Mouse (Mus musculus) cerebellum, adult 11-12 months (tissue): Measurements from ENCODE around the gene Polr1e.
"Not testable (repeated sequence)": the region's sequence is repeated elsewhere in the genome, so short reads cannot be mapped to it uniquely, and the experiment has no call there.

Source experiments
- DNase-seq: peaks from one replicate; pipeline ENCODE4 v3.0.0; 2022

Polr1e gene

DNA sequence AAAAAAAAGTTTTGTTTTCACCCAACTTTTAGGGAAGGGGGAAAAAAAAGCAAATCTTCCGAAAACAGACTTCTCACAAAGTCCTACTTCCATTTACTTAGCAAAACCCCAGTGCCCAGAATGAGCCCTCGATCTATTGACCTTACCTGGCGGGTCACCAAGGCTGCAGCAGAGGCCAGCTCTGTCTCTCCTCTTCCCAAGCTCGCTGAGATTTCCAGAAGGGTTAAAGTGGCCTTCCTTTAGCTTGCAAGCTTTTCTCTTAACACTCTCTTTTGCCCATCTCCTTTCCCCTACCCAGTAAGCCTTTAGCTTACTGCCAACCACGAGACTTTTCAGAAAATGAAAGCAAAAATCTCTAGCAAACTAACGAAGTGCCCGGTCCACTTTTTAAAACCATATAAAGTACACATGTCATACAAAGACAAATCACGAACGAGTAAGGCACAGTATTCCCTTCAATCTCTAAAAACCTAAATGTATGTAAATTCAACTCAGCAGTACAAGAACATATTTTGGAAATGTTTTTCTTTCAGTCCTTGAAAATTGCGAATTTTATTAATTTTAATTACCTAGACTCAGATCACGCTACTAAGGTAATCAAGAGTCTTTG, 7.5 kb upstream of the Polr1e start:
- DNase-seq = peak; percentile 39

DNA sequence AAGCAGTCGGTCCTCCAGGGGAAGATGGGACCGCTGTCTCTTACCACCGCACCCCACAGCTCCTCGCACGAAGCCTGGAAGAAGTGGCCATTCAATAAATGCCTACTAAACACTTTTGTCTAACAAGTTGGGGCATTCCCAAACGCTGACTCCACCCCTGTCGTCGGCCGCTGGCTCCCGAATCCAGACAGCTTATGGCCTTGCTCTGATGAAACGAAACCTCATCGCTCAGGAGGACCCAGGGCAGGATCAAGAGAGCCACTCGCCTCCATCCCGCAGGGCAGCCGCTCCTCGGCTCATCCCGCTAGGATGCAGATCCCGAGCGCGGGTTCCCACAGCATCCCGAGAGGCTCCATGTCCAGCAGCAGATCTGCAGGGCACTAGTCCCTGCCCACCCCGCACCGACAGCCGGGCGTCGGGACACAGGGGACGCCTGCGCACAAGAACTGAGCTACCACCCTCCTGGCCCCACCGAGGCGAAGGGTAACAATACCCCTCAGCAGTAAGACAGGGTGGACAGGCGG, 6.7 kb upstream of the Polr1e start:
- no peak for DNase-seq

DNA sequence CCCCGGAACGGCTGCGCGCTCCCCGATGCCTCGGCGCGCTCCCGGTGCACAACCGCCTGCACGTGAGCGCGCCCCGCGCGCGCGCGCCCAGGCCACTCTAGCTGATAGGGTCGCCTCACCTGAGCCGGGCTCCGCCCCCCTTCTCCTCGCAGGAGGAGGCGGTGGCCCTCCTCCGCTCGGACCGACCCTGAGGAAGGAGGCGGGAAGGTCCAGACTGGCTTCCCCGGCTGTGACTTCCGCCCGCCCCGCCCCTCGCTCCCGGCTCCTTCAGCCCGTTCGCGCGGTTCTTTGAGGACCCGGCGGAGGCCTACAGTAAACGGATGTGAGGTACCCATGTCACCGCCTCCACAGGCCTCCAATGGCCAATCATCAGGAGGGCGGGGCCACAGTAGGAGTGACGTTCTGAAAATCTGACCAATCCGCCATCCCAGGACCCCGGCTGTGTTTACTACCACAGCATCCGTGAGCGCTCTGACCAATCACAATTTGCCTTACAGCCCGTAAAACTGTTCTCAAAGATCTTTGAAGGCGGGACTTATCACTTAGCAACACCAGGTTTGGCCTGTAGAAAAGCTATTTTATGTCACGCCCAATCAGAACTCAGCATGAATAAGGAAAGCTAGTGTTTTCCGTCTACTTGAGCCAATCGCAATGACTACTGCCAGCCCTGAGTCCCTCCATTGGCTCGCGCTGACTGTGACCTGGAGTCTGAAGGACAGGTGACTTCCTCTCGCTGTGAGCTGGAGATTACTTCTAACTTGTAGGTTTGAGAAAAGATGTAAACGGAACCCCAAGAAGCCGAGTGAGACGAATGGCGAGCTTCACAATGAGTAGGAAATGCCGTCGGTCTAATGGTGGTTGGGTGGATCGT, 6.0 kb upstream of the Polr1e start, which contains the start of gene Zbtb5:
Zbtb5 (minus strand) TSS at position 308 of the 871 bp plus-strand sequence.
- peak; percentile 100 for DNase-seq

DNA sequence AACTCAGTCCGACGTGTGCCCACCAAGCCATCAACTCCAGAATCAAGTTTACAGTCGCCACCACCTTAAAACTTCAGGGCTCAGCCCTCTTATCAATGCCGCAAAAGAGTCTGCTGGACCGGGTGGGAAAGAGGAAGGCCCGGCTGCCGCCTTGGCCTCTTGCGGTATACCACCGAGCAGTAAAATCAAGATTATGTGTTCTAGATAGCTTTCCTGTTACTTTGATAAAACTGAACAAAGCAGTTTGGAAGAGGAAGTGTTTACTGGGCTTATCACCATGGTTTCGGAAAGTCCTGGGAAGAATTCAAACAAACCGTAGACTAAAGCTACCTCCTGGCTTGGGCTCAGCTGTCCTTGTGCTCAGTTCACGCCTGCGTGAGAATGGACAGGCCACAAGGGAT, 5.4 kb upstream of the Polr1e start:
- DNase-seq = peak; percentile 31

DNA sequence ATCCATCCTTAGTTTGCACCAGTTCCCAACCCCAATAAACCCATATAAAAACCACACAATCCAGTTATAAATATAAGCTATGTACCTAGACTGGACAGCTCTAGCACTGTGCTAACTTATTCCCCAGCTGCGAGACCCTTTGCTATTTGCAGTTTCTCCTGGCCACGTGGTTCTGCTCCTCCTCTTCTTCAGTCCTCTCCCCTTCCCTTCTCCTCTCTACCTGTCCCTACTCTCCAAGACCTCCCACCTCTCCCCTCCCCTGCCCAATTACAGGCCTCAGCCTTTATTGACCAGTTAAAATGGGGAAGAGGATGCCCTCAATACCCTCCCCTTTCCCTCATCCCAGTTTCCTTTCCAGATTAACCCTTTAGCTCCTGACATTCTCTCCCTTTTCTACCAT, 4.8 kb upstream of the Polr1e start:
- peak; percentile 31 for DNase-seq

DNA sequence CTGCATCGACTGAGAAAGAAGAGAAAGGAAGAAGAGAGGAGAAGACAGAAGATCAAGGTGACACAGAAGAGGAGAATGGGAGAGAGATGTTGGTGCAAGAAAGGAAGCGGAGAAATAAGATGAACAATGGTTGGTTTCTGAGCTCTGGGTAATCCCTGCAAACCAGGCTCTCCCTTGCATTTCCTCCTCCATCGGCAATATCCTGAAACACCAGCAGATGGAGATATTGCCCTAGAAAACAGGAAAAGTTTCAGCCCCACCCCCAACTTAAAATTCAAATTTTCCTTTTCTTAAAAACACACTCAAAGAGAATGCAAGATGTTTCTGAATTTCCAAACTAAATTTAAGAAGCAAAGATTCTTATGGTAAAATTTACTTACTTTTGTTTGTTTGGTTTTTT, 2.8 kb upstream of the Polr1e start:
- DNase-seq = no peak

DNA sequence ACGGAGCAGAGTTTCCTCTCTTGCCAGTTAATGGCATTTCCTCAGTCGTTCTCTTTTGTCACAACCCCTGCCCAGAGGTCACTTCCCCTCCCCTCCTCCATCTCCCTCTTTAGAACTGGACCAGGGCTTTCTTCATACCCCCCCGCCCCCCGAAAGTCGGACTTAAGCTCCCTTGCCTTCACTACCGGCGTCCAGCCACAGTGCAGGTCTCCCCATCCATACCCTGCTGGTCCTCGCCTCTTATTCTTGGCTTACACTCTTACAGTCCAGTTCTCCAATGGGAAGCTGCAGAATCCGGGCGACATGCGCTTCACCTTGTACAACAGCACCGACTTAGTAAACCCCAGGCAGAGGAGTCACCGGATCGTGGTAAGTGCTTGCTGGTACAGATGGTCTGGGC, 626 bp downstream of the Polr1e start:
- peak; percentile 17 for DNase-seq

DNA sequence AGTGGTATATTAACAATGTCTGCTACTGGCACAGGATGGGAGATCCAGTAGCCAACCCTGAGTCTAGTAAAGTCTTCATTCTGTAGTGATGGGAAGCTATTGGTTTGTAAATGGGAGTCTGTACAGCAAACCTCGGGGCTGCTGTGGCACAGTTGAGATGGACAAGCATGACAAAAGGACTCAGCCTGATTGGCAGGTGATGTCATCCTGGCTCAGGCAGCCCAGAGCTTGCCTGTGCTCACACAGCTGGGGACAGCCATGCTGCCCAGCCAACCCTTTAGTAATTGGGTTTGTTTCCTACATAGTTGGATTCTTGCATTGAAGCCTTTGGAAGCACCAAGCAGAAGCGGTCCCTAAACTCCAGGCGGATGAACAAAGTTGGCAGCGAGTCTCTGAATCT, 8.1 kb downstream of the Polr1e start:
- no peak for DNase-seq

DNA sequence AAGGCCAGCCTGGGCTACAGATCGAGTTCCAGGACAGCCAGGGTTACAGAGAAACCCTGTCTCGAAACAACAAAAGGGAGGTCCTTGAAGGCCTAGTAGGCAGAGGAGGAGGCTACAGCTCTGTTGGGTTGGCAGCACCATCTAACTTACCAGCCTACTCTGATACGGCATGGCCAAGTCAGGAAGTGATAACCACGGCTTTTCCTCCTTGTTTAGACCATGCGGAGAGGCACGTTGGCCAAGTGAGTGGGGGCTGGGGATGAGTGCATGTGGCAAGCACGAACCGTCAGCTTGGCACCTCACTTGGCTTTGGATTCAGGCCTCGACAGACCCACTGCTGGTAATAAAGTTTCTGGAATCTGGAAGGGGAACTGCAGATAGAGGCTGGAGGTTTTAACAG, 14.2 kb downstream of the Polr1e start:
- no peak for DNase-seq

DNA sequence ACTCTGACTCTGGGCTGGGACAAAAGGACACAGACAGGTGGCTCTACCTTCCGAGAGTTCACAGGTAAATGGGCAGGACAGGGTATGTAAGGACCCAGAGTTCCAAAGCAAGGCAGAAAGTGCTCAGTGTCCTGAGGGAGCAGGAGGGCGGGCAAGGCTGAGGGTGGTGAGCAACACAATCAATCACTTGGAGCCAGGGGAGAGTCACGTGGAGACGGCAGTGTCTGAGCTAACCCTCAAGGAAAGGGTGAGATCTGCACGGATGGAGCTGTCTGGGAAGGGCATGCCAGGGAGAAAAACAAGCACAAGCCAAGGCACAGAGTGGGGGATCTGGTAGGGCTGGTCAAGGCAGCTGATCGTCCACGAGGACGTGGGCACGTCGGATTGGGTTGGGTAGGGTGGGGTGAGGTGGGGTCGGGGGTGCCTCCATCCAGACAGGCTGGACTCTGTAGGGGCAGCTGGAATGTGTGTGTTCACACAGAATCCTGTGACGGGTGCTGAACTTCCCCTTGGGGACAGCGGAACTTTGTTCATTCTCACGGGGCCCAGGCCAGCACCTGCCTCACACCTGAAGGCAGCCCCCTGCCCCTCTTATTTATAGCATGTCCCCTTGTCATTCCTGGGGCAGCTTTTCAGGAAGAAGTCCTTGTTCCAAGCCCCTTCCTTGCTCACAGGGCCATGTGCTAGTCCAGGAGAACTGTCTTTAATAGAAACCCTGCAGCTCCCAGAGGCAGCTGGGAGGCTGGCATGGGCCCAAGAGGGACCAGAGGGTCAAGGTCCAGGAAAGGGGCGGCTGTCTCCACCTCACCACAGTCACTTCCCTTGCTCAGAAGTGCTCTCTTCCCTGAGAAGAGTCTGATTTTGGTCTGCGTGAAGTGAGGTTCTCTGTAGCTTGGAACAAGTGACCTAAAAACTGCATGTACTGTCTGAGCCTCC, 16.6 kb downstream of the Polr1e start:
- DNase-seq = no peak

DNA sequence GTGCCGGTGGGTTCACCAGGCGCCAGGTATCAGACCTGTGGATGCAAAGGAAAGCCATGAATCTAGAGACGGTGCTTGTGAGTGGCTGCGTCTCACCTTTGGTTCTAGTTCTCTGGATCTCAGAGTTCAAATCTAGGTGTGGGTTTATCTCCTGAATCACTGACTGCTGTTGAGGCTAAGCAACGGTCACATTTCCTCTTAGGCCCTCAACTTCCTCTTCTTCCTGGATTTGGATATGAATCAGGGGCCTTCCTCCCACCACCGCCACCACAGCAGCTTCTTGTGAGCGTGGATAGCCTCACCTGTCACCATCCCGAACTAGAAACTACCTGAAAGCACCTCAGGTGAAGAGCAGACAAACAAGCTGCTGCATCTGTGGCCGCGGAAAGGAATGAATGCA, 17.7 kb downstream of the Polr1e start:
- no peak for DNase-seq

DNA sequence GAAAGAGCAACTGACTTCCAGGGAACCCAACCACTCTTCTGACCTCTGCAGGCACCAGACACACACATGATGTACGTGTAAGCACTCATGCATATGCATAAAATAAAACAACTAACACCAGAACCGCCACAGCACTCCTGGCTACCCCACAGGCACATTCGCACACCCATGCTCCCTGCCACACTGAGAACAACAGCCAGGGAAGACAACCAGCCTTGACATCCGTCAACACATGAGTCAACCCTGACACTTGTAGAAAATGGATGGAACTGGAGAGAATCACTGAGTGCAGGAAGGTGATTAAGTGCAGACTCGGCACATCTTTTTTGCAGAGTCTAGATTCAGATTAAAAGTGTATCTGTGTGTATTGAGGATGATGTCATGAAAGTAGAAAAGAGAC, 18.2 kb downstream of the Polr1e start:
- no peak for DNase-seq

DNA sequence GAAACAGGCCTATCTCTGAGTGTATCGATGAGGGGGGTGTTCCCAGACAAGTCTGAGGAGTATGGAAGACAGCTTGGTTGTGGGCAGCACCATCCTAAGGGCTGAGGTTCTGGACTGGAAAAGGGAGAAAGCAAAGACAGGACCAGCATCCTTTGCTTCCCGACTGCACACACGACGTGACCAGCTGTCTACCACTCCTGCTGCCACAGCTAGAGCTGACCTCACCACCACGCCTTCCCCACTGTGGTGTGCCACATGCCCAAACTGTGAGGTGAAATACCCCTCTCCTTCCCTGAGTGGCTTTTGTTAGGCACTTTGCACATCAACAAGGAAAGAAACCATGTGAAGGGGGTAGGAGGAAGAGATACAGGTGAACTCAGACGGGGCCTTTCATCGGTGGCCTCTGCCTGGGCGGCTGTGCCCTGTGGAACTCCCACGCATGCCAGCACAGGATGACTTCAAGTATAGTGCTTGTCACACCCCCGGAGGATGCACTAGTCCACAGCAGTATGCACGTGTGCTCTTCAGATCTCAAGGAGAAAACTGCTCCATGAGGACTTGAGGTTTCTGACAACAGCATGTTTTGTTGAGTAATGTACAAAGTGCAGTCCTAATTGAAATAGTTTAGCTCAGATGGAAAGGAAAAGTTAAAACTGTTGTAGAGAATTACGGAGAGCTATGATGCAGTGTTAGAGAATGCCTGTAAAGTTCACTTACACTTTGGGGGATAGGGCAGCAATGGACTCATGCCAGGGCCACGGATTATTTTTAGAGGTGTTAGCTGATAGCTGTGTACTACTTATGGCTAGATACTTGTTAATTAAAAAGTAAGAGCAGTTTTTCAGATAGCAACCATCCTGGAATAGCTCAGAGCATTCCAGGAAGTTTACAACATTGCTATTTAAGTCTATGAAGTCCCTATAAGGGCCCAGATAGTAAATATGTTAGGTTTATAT, 19.4 kb downstream of the Polr1e start:
- DNase-seq = no peak

DNA sequence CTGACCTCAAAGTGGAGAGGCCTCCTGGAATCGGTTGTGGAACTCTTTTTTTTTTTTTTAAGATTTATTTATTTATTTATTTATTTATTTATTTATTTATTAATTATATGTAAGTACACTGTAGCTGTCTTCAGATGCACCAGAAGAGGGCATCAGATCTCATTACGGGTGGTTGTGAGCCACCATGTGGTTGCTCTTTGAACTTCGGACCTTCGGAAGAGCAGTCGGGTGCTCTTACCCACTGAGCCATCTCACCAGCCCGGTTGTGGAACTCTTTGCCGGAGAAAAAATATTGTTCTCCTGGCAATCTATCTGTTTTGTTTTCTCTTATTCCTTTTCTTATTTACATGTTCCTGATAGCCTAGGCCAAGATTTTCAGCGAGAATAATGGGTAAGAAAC, 20.5 kb downstream of the Polr1e start:
- DNase-seq = not testable (repeated sequence)

DNA sequence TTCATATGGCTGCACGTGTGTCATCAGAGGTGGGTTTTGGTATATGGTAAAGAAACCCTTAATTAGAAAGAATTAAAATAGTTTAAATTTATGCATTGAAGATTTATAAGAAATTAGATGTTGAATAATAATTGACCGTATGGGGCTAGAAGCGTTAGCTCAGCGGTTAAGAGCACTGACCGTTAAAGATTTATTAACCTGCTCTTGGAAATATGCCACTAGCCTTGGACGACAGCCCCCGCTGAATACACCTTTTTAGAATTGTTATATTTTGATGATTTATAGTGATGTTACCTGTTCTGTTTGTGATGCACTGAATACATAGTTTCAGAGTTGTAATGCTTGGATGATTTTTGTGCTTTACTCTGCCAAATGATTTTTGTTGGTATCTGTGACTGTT, 21.2 kb downstream of the Polr1e start:
- not testable (repeated sequence) for DNase-seq

DNA sequence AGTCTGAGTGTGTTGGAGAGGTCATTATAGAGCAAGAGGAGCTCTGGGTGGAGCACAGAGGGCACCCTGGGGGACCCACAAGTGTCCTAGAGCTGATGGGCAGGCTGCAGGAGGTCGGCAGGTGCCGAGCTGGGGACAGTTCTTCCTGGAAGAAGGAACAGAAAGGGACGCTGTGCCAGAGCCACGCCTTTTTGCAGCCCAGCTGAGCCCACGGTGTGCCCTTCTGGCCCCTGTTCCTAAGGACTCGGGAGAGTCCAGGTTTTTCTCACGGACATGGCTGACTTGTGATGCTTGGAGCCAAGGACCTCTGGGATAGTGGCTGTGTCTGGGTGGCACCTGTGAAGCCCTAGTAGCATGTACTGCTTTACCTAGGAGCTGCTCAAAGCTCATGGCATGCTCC, 22.4 kb downstream of the Polr1e start:
- DNase-seq = no peak

DNA sequence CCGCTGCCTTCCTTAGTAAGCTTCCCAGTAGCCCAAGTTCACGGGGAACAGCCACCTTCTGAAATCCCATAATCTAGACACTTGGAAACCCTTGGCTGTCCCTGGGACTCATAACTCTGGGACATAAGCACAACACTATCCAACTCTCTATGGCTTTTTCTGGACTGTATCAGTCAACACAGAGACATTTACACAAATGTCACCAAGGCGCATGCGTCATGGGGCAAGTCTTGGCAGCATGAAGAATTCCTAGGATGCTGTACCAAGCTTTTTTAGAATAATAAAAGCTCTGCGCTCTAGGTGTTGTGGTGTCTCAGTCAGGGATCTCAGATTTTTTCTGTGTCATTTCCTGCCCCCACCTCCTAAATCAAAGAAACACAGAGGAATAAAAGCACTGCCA, 28.3 kb downstream of the Polr1e start:
- no peak for DNase-seq

DNA sequence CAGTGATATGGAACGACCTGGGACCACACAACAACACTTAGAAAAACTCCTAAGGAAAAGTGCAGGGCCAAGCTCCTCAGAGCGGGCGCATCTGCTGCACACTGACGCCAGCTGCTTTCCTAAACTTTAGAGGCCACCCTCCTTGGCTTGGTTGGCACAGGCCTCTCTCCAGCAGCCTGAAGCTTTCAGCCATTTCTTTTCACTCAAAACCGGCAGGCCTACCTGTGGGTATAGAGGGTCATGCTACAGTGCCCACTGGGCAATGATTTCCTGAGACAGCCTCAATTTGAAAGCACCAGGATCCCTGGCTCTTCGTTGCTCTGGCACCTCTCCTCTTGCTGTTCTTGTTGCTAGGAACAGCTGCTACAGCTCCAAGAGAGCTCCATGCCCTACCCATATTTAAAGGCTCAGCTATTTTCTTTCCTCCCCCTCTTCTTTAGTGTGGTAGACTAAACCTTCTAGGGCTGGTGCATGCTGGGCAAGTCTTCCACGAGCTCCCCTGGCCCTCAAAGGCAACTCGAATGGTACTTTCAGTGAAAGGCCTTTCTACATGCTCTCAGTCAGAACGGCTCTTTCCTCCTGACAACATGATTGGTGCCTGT, 29.0 kb downstream of the Polr1e start:
- no peak for DNase-seq

DNA sequence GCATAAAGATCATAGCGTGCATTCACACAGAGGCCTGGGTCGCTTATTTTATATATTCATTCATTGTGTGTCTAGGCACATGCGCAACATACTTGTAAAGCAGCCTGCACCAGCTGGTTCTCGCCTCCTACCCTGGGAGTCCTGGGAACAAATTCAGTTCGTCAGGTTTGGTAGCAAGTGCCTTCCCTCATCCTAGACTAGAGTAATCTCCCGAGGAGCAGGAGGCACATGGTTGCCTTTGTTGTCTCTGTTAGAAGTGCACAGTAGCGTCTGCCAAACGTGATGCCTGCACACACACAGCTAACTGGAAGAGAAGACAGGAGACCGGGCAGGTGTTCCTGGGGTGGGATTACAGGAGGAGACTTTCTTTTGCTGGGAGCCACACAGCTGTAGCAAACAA, 29.6 kb downstream of the Polr1e start:
- DNase-seq = no peak

DNA sequence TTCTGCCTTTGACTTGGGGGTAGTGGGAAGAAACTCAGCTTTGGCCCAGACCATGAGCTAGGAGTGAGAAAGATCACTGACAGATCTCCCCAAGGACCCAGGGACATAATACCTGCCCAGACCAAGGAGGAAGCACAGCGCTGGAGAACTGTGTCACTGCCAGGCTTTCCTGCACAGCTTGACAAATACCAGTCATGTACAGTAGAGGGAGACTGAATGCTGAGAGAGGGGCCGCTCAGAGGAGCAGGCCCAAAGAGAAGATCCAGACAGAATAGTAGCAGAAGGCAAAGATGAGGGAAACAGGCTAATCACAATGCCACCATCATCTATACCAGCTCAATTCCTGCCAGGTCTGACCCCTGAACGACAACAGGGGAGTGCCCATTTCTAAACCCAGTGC, 36.5 kb downstream of the Polr1e start:
- DNase-seq = peak; percentile 8

DNA sequence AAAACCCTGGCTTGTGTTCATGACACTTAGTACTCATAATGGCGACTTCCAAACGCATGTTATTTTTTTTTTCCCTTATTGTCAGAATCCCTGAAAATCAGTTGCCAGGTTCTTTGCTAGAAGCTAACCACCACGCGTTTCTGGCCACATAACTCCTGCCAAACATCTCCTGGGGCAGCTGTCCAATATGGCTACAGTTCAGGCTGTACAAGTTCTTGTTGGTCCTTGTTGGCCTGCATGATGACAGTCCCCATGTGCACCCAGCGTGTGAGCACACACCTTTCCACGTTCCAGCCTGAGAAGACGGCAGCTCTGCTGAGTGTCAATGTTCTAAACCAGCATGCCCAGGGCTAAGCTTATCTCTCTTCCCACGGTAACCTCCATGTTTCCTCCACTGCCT, 37.1 kb downstream of the Polr1e start:
- peak; percentile 42 for DNase-seq

DNA sequence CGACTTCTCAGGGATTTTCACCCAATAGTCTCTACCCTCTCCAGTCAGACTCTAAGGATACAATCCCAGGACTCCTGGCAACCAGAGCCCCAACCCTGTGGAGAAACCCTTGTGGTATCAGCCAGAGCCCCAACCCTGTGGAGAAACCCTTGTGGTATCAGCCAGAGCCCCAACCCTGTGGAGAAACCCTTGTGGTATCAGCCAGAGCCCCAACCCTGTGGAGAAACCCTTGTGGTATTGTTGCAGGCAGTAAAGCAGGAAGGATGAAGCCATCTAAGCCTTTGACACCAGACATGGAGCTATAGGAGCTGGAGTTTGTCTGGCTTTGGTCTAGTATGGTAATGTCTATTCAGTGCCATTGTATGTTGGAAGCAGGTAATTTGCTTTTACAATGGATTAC, 45.5 kb downstream of the Polr1e start:
- DNase-seq = not testable (repeated sequence)
